Mouse (Mus musculus) small intestine, adult 2 months (tissue): ENCODE data around the gene Daam1. TPM values are rescaled to one million over a fixed set of nuclear protein-coding genes. Genes with fewer than 3 reads are reported as not detected.

Experiments used
- H3K27ac ChIP-seq: fragments of 200-500 bp; 2 replicates; pipeline ENCODE4 v1.5.1; 2012; ENCODE audit warnings: low read depth, low read length, control low read depth, inconsistent platforms; ENCODE audit not compliant: insufficient read depth
- H3K27me3 ChIP-seq: fragments of 200-500 bp; 2 replicates; pipeline ENCODE4 v1.6.1; 2012; ENCODE audit warnings: mild to moderate bottlenecking, moderate library complexity, low read length, inconsistent platforms; ENCODE audit not compliant: control insufficient read depth, insufficient read depth
- H3K36me3 ChIP-seq: fragments of 200-500 bp; 2 replicates; pipeline ENCODE4 v1.6.1; 2012; ENCODE audit warnings: mild to moderate bottlenecking, low read length, control low read depth, inconsistent platforms; ENCODE audit not compliant: control insufficient read depth, insufficient read depth
- H3K4me1 ChIP-seq: fragments of 200-500 bp; 2 replicates; pipeline ENCODE4 v1.6.1; 2012; ENCODE audit warnings: low read length, inconsistent platforms, mixed read lengths; ENCODE audit not compliant: control insufficient read depth, insufficient read depth, insufficient read length
- H3K4me3 ChIP-seq: fragments of 200-500 bp; 2 replicates; pipeline ENCODE4 v1.5.1; 2012; ENCODE audit warnings: low read depth, mild to moderate bottlenecking, control low read depth, inconsistent platforms, low read length, moderate library complexity
- CTCF ChIP-seq: fragments of 200-500 bp; IDR thresholded peaks from 2 replicates; pipeline ENCODE4 v1.5.1; 2012; ENCODE audit warnings: low read depth, mild to moderate bottlenecking, control low read depth, inconsistent platforms, low read length, moderate library complexity, mixed read lengths; ENCODE audit not compliant: insufficient replicate concordance, insufficient read length; ENCODE audit errors: extremely low read depth
- POLR2A ChIP-seq: fragments of 200-500 bp; IDR thresholded peaks from 2 replicates; pipeline ENCODE4 v1.6.1; 2012; ENCODE audit warnings: low read depth, mild to moderate bottlenecking, control low read depth, inconsistent platforms, low read length, moderate library complexity
- WGBS: fragments of 180-500 bp; shearing (Covaris S2); methylation state at CpG from one replicate; pipeline ENCODE4 v1.1.7; 2018; 5-methylcytosine and 5-hydroxymethylcytosine counted together
- polyA plus RNA-seq: library from polyadenylated mRNA; depleted of rRNA; stranded (reverse); fragments of >200 nt; gene quantifications from 2 replicates; pipeline ENCODE4 v1.2.3, GENCODE M21; 2012

Gene Daam1
- polyA plus RNA-seq, 1 experiment: 2.4 TPM

GRCm38 (mm10) chr12:71932433-71933386 lies 101.8 kb downstream of the Daam1 start:
- no peak overlapping the region for H3K4me3 ChIP-seq
- H3K27ac ChIP-seq: peak overlapping the region; percentile 58
- peaks cover 15% of the 10 kb centered on the region for H3K4me1 ChIP-seq
- WGBS: 29% methylated on average over 9 of the region's 9 CpGs
- H3K36me3 ChIP-seq: peaks cover 6% of the 10 kb centered on the region
- no peaks in the 10 kb centered on the region for H3K27me3 ChIP-seq
- TF ChIP-seq POLR2A (no peak), CTCF (no peak)

GRCm38 (mm10) chr12:71933989-71934645 lies 103.2 kb downstream of the Daam1 start:
- Histone ChIP-seq H3K27ac (peak overlapping the region; percentile 92), H3K27me3 (no peaks in the 10 kb centered on the region), H3K4me1 (peaks cover 15% of the 10 kb centered on the region), H3K36me3 (peaks cover 16% of the 10 kb centered on the region), H3K4me3 (peak overlapping the region; percentile 21; the same call in 1 of the 2 replicates)
- TF ChIP-seq POLR2A (no peak), CTCF (no peak)
- 30% methylated on average over 6 of the region's 6 CpGs for WGBS

GRCm38 (mm10) chr12:71936636-71937035 lies 105.8 kb downstream of the Daam1 start:
- no peak overlapping the region for H3K4me3 ChIP-seq
- TF ChIP-seq POLR2A (no peak), CTCF (no peak)
- peaks cover 15% of the 10 kb centered on the region for H3K4me1 ChIP-seq
- peaks cover 18% of the 10 kb centered on the region for H3K36me3 ChIP-seq
- H3K27ac ChIP-seq: no peak overlapping the region
- no peaks in the 10 kb centered on the region for H3K27me3 ChIP-seq
- WGBS: 24% methylated on average over 1 of the region's 1 CpGs

GRCm38 (mm10) chr12:71938513-71938912 lies 107.6 kb downstream of the Daam1 start:
- Histone ChIP-seq H3K36me3 (peaks cover 22% of the 10 kb centered on the region), H3K27me3 (no peaks in the 10 kb centered on the region), H3K4me1 (peaks cover 10% of the 10 kb centered on the region), H3K4me3 (no peak overlapping the region), H3K27ac (no peak overlapping the region)
- TF ChIP-seq CTCF (no peak), POLR2A (no peak)
- 94% methylated on average over 5 of the region's 5 CpGs for WGBS

- Histone ChIP-seq H3K27me3 (no peaks in the 10 kb centered on the region), H3K4me3 (no peak overlapping the region), H3K36me3 (peaks cover 39% of the 10 kb centered on the region), H3K27ac (no peak overlapping the region), H3K4me1 (no peaks in the 10 kb centered on the region; the same call in 1 of the 2 replicates)
- TF ChIP-seq CTCF (no peak), POLR2A (no peak)
- 93% methylated on average over 5 of the region's 5 CpGs for whole genome bisulfite sequencing
Measured at GRCm38 (mm10) chr12:71941290-71941689, 110.4 kb downstream of the Daam1 start.

GRCm38 (mm10) chr12:71943112-71943511 lies 112.2 kb downstream of the Daam1 start:
- Histone ChIP-seq H3K27me3 (no peaks in the 10 kb centered on the region), H3K36me3 (peaks cover 47% of the 10 kb centered on the region), H3K4me1 (no peaks in the 10 kb centered on the region), H3K4me3 (no peak overlapping the region), H3K27ac (no peak overlapping the region)
- 86% methylated on average over 9 of the region's 9 CpGs for WGBS
- no peak for TF ChIP-seq CTCF
- TF ChIP-seq POLR2A: no peak

GRCm38 (mm10) chr12:71943646-71944045 lies 112.8 kb downstream of the Daam1 start:
- Histone ChIP-seq H3K27ac (no peak overlapping the region), H3K4me3 (no peak overlapping the region), H3K4me1 (no peaks in the 10 kb centered on the region), H3K36me3 (peaks cover 48% of the 10 kb centered on the region), H3K27me3 (no peaks in the 10 kb centered on the region)
- WGBS: 80% methylated on average over 4 of the region's 4 CpGs
- TF ChIP-seq POLR2A: no peak
- no peak for TF ChIP-seq CTCF
